Mouse (Mus musculus): ENCODE data around the gene Bpifb6.

DNA sequence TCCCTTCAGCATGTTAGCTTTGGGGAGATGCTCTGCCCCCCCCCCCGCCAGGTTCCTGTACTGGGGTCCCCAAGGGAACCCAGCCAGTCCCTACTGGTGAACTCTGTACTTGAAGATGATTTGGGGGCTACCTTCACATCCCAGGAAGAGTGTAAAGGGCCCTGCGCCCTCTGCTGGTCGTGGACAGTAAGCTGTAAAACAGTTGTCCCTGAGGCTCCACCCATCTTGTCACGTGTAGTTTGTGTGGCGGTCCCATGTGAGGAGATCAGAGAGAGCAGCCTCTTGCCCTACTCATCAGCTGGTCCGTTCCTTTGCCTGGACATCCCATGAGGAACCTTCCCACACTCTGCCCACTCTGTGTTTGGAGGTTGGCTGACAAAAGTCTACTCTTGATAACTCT, 53.6 kb downstream of the Bpifb6 start:
- TF ChIP-seq POLR2A (IDR thresholded peaks at IDR 0.05; ENCODE audit: borderline replicate concordance, insufficient read depth, low read length) (no peak), CTCF (IDR thresholded peaks at IDR 0.05; ENCODE audit: borderline replicate concordance, insufficient read depth, low read depth, low read length) (peak; percentile 51; the same call in 1 of the 2 replicates)

Measured in cerebellum, adult 2 months (tissue).